Mouse (Mus musculus) layer of hippocampus, postnatal 25 days (tissue): Measurements from ENCODE around the gene Adgrg4. TPM values are rescaled to one million over a fixed set of nuclear protein-coding genes. Genes with fewer than 3 reads are reported as not detected.

Source experiments
- DNase-seq, 2 experiments: peaks; one replicate each; pipeline ENCODE4 v3.0.0; 2022; ENCODE audit warnings: mixed read lengths in 2 of 2, low spot score in 1 of 2; ENCODE audit errors: extremely low spot score in 1 of 2
- total RNA-seq, 2 experiments: library from RNA; stranded (reverse); gene quantifications; 2 replicates each; pipeline ENCODE4 v1.2.3; 2021

Gene Adgrg4
- not detected for total RNA-seq

DNA sequence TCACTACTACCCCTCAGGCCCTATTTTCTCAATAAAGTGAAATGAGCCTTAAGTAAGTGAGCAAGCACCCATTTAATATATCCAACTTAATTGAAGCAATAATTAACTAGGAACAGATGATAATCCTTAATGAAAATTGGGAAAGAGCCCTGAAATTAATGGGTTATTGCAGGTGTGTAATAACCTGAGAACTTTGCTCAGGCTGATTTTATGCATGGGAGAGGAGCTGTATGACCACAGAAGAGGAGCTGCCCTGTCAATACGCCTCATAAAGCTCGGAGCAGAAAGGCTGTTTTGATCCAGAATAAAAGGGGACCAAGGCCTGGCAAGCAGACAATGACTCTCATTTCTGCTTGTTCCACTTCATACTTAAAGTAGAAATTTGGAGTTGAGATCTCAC is at the start of gene Adgrg4:
Gene Adgrg4 (plus strand): TSS at position 301 of the 400 bp plus-strand sequence.
- DNase-seq, result no peak

DNA sequence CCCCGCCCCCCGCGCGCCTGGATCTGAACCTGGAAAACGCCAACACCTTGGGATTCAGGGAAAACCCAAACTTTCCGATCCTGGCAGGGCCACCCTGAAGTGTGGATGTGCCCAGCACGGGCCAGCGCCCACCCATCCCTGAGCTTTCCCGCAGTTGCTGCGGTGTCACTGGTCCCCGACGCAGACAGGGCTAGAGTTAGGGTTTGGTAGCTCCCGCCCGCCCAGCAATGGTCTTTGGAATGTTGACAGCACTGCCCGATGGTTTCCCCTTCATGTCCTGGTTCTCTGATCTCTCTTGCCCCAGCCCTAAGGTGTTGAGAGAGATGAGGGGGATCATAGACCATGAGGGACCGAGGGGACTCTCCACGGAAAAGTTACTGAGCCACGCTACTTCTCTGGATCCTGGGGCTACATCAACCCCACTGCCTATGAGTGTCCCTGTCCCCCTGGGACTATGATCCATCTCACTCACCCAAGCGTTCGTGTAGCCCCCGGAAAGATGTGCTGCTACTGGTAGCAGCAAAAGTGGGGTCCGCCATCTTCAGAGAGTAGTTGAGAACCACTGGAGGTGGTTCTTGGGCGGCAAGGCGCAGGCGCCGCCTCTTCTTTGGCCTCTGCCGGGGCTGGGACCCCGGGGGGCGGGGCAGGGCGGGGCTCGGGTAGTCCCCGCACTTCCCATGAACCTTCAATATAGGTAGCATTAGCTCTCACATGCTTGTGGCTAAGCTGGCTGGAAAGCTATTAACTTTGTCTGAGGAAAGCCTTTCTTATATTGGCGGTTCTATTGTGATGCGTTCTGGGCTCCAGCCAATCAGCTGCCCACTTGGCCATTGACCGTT is 48.0 kb upstream of the Adgrg4 start, which contains the start of gene Map7d3:
Gene Map7d3 (minus strand): TSS at position 562 of the 839 bp plus-strand sequence.
- DNase-seq, result no peak

GRCm38 (mm10) chrX:56827492-56827891 is 42.5 kb upstream of the Adgrg4 start:
- no peak for DNase-seq

DNA sequence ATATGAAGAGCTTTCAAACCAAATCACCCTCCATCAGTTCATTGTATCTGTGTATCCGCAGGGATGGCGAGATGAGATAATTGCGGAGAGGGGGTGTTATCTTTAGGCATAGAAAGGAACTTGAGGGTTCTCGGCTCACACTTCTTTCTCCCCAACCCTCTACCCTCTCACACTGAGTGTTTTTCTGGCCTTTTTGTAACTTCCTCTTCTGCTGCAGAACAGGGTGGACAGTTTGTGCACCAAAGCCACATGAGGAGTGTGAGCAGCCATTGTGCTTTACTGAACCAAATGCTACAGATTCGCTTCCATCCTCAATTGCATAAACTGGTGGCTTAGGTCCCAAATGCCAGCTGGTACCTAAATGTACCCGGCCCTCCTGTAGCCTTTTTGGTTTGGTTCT is 34.1 kb upstream of the Adgrg4 start:
- no peak for DNase-seq

GRCm38 (mm10) chrX:56839369-56839768 is 30.6 kb upstream of the Adgrg4 start:
- peak in 1 of 2 experiments; percentile 20 for DNase-seq

GRCm38 (mm10) chrX:56841255-56841654 is 28.7 kb upstream of the Adgrg4 start:
- no peak for DNase-seq

DNA sequence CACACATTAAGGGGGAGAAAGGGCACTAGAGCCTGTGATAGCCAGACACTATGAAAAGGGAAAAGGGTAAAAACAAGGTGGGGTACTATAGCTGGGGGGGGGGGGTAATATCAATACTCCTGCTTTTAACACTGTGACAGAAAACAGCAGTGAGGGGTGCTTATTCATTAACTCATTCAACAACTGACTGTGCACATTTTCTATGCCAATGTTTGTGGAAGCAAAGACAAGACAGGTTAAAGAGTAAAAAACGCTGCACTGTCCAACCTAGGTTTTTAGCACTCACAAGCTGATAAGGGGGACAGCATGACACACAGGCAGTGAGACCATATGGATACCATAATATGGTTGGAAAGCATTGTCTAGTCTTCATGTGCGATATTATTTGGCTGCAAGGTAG is 142.9 kb downstream of the Adgrg4 start:
- no peak for DNase-seq

GRCm38 (mm10) chrX:57042774-57043173 is 172.8 kb downstream of the Adgrg4 start, which contains the start of gene Brs3:
Gene Brs3 (plus strand): TSS chrX:57043074.
- DNase-seq, result no peak

DNA sequence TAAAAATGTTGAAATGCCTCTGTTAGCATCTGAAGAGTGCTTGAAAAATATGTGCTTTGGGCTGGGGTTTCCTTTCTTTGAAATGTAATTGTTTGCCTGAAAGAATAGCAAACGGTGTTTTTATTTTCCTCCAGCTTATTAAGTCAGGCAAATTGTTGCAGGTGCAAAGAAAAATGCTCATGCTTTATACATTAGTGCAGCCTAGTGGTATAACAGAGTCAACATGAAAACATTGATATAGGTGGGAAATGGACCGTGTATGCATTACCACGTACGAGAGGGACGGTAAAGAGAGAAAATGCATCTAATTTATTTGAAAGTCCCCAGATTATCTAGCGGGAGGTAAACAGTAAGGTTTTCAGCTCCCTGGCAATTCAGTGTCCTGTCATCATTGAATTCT is 173.9 kb downstream of the Adgrg4 start:
- DNase-seq, result no peak

Other genes starting within 250 kb of the Adgrg4 start
- 10 to 100 TPM; 72.9 to 95.9 TPM for gene Fhl1, start 138.4 kb upstream of the Adgrg4 start, total RNA-seq
- gene Map7d3, start 47.8 kb upstream of the Adgrg4 start, total RNA-seq, result under 1 TPM in 1 of 2 experiments, not detected in 1; 0.25 TPM
- gene Brs3, start 172.9 kb downstream of the Adgrg4 start, total RNA-seq, result under 1 TPM; 0.26 to 0.34 TPM
- 10 to 100 TPM; 59.2 to 63.0 TPM for gene Htatsf1, start 183.4 kb downstream of the Adgrg4 start, total RNA-seq
- gene Vgll1, start 217.9 kb downstream of the Adgrg4 start, total RNA-seq, result not detected